Mouse (Mus musculus) megakaryocyte, embryonic 14.5 days (primary cell): Measurements from ENCODE around the gene Ust.

Experiments
- FLI1 ChIP-seq: IDR thresholded peaks from 2 replicates; pipeline ENCODE4 v1.6.1; 2012; ENCODE audit warnings: low read length, inconsistent platforms, mixed read lengths
- GATA1 ChIP-seq: IDR thresholded peaks from 3 replicates; pipeline ENCODE4 v1.6.1; 2012; ENCODE audit warnings: mixed read lengths, low read length, inconsistent platforms, borderline replicate concordance

GRCm38 (mm10) chr10:8176008-8176350, 342.6 kb downstream of the Ust start:
- no peak for TF ChIP-seq FLI1
- TF ChIP-seq GATA1: no peak
